Mouse (Mus musculus): Measurements from ENCODE around the gene Olfr980.
"Not testable (repeated sequence)": the region's sequence is repeated elsewhere in the genome, so short reads cannot be mapped to it uniquely, and the experiment has no call there.

Olfr980 gene

DNA sequence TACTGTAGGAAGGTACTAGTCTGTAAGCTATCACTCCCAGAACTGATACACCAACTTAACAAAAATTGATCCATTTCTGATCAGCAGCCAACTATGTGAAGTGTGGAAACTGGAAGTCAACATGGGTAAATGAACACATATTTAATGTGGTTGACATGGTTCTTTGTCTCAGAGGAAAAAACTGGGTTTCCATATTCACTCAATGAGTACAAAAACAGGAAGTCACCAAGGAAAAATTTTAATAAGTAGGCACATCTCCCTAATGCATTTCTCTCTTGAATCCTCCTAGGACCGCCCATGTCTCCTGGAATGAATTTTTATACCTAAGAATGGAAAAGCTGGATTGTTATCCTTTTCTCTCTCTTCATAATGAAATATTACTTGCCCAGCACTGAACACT, at the start of gene Olfr980:
TSS of gene Olfr980 (minus strand) at position 101 of the 400 bp plus-strand sequence.
- no peak for DNase-seq (ENCODE audit: low read depth in 2 of 2, low spot score in 2 of 2)

DNA sequence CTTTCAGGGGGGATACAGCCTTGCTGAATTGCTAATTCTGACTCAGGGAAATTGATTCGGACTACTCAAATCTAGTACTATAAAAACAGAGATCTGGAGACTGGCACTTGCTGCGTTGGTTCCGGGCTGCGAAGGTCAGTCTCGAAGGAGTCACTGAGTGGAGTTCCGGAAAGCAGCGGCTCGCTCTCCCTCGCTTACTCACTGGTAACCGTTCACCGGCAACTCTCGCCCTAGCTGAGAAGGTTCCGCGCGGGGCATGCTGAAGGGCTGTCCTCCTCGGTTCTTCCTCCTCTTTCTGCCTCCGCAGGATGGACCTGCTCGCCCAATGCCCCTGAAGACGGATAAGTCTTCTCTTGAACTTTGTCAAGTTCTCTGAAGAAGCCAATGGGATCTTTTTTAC, 40.8 kb upstream of the Olfr980 start:
- DNase-seq (ENCODE audit: low read depth in 2 of 2, low spot score in 2 of 2): no peak

- DNase-seq (ENCODE audit: low read depth in 2 of 2, low spot score in 2 of 2): no peak
Observed at GRCm38 (mm10) chr9:40021164-40021563, 11.8 kb upstream of the Olfr980 start, which contains the start of gene Olfr981. Gene Olfr981 (plus strand): TSS chr9:40021464.

- DNase-seq (ENCODE audit: low read depth in 2 of 2, low spot score in 2 of 2): no peak
Observed at GRCm38 (mm10) chr9:40003365-40003764, 6.0 kb downstream of the Olfr980 start, which contains the start of gene Olfr979. Gene Olfr979 (minus strand): TSS chr9:40003465.

DNA sequence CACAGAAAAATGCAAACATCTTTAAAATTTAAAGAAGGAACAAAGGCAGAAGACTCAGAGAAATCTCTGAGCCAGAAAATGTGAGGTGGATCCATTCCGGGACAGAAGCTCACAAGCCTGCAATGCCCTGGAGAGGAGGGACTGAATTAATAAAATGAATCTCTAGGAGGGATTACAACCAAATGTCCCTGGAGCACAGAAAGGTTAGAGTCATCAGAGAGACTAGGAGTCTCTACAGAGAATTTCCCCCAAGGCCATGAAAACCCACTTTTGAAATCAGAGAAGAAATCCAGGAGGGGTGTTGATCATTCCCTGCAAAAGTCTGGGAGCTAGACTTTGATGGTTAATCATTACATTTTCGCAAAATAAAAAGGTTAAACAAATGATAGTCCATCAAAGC, 17.6 kb downstream of the Olfr980 start, which contains the start of gene Olfr978:
TSS of gene Olfr978 (plus strand) at position 301 of the 400 bp plus-strand sequence.
- DNase-seq (ENCODE audit: low read depth in 2 of 2, low spot score in 2 of 2): no peak

DNA sequence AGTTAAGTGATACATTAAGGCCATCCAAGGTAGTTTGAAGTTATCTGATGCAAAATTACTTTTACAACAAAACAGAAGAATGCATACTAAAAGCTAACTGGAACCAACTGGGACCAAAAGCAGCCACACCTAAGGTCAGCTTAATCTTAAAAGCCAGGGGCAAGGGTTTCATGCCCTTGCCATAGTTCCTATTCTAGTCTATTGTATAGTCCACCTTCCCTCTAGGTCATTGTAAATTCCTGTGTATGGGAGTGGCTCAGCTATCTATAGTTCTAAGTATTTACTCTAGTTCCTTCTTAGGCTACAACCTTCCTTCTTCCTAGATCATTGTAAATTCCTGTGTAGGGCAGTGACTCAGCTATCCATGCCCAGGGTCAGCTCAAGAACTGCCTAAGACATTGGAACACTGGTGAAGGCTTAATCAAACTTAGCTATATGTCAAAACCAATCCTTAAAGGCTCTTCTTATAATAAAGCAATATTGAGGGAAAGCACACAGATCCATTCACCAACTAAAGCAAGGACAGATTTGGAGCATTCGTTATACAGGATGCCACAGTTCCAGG, 32.7 kb downstream of the Olfr980 start:
- DNase-seq (ENCODE audit: low read depth in 2 of 2, low spot score in 2 of 2): not testable (repeated sequence)

DNA sequence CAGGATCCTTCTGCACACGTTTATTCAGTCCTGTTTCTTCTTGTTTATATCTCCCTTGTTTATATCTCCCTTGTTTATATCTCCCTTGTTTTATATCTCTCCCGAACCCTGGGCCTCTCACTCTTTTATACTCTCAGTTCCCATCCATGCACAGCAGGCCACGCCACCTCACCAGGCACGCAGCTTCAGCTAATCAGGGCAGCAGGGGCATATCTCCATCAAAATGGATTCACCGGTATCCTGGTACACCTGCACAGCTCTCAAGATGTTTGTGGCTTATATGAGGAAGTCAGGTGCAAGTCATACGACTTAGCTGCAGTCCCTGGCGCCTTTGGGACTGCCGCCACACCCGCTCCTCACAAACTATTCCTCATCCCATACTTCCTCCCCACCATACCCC, 48.3 kb downstream of the Olfr980 start, which contains the start of gene Olfr976:
TSS of gene Olfr976 (minus strand) at position 101 of the 400 bp plus-strand sequence.
- DNase-seq (ENCODE audit: low read depth in 2 of 2, low spot score in 2 of 2): not testable (repeated sequence)
